Mouse (Mus musculus) brain, embryonic 14.5 days (tissue): Measurements from ENCODE around the gene Vps16. TPM values are rescaled to one million over a fixed set of nuclear protein-coding genes. Genes with fewer than 3 reads are reported as not detected.

Experiments
- DNase-seq: peaks from one replicate; pipeline ENCODE4 v3.0.0-alpha.2; 2011; ENCODE audit warnings: low read depth
- CTCF ChIP-seq: fragments of 200-500 bp; IDR thresholded peaks from 2 replicates; pipeline ENCODE4 v1.5.1; 2012; ENCODE audit warnings: inconsistent platforms, mild to moderate bottlenecking, moderate library complexity, borderline replicate concordance; ENCODE audit not compliant: insufficient read depth, insufficient read length; ENCODE audit errors: extremely low read depth
- POLR2A ChIP-seq: fragments of 200-500 bp; IDR thresholded peaks from 2 replicates; pipeline ENCODE4 v1.6.1; 2012; ENCODE audit warnings: mild to moderate bottlenecking, inconsistent platforms, borderline replicate concordance; ENCODE audit not compliant: poor library complexity, insufficient read depth, insufficient read length, severe bottlenecking; ENCODE audit errors: extremely low read depth
- polyA plus RNA-seq: library from polyadenylated mRNA; depleted of rRNA; stranded (reverse); fragments of >200 nt; gene quantifications from 2 replicates; pipeline ENCODE4 v1.2.3, GENCODE M21; 2012

Gene Vps16
- polyA plus RNA-seq, 1 experiment: 114 TPM

GRCm38 (mm10) chr2:130450434-130450796 is 26.3 kb downstream of the Vps16 start:
- TF ChIP-seq CTCF: no peak
- no peak for TF ChIP-seq POLR2A
- DNase-seq: no peak

GRCm38 (mm10) chr2:130451086-130451726 is 27.1 kb downstream of the Vps16 start:
- DNase-seq: no peak
- TF ChIP-seq POLR2A (no peak), CTCF (no peak)

- TF ChIP-seq CTCF: no peak
- no peak for TF ChIP-seq POLR2A
These were observed 27.6 kb downstream of the Vps16 start for GRCm38 (mm10) chr2:130451727-130452090.

GRCm38 (mm10) chr2:130452266-130452665 is 28.1 kb downstream of the Vps16 start:
- no peak for DNase-seq
- TF ChIP-seq POLR2A (no peak), CTCF (no peak)

More at GRCm38 (mm10) chr2:130451727-130452090, 27.6 kb downstream of the Vps16 start:
- no peak for DNase-seq

- no peak for DNase-seq
- TF ChIP-seq CTCF (no peak), POLR2A (no peak)
These were observed 29.3 kb downstream of the Vps16 start for GRCm38 (mm10) chr2:130453421-130453820.

GRCm38 (mm10) chr2:130454748-130455370 is 30.7 kb downstream of the Vps16 start:
- no peak for TF ChIP-seq POLR2A
- no peak for TF ChIP-seq CTCF
- peak; percentile 73 for DNase-seq

- no peak for DNase-seq
- TF ChIP-seq POLR2A: no peak
- no peak for TF ChIP-seq CTCF
These were observed 33.7 kb downstream of the Vps16 start for GRCm38 (mm10) chr2:130457871-130458270.

- no peak for TF ChIP-seq POLR2A
- TF ChIP-seq CTCF: no peak
- no peak for DNase-seq
These were observed 35.4 kb downstream of the Vps16 start for GRCm38 (mm10) chr2:130459576-130459975.

GRCm38 (mm10) chr2:130461287-130462071 is 37.3 kb downstream of the Vps16 start:
- TF ChIP-seq CTCF (no peak), POLR2A (no peak)
- no peak for DNase-seq

GRCm38 (mm10) chr2:130466438-130466837 is 42.3 kb downstream of the Vps16 start:
- no peak for TF ChIP-seq POLR2A
- TF ChIP-seq CTCF: no peak
- no peak for DNase-seq

- DNase-seq: peak; percentile 89
- no peak for TF ChIP-seq POLR2A
- no peak for TF ChIP-seq CTCF
These were observed 45.2 kb downstream of the Vps16 start for GRCm38 (mm10) chr2:130469366-130469765.

GRCm38 (mm10) chr2:130469935-130470334 is 45.8 kb downstream of the Vps16 start:
- TF ChIP-seq CTCF (no peak), POLR2A (no peak)
- no peak for DNase-seq
